Mouse (Mus musculus) neural tube, embryonic 12.5 days (tissue): ENCODE measurements around the gene Igf1. TPM values are rescaled to one million over a fixed set of nuclear protein-coding genes. Genes with fewer than 3 reads are reported as not detected.
A peak's percentile ranks its signal among the peaks of the same experiment; 100 is the strongest.

Experiments
- ATAC-seq: fragments of 200-750 bp; cut with Nextera tagmentation; 2 replicates; pipeline ENCODE4 v1.8.0; 2017; ENCODE audit warnings: low read depth, mild to moderate bottlenecking, moderate TSS enrichment, moderate library complexity; ENCODE audit not compliant: low FRiP score
- H3K27ac ChIP-seq: fragments of 300-500 bp; sonication (generic); 2 replicates; pipeline ENCODE4 v1.5.1; 2016
- H3K27me3 ChIP-seq: fragments of 300-500 bp; sonication (generic); replicated peaks from 2 replicates; pipeline ENCODE4 v1.6.1; 2016; ENCODE audit warnings: mild to moderate bottlenecking
- H3K36me3 ChIP-seq: fragments of 300-500 bp; sonication (generic); 2 replicates; pipeline ENCODE4 v1.6.1; 2016; ENCODE audit warnings: mild to moderate bottlenecking
- H3K4me1 ChIP-seq: fragments of 300-500 bp; sonication (generic); 2 replicates; pipeline ENCODE4 v1.6.1; 2016
- H3K4me2 ChIP-seq: fragments of 300-500 bp; sonication (generic); replicated peaks from 2 replicates; pipeline ENCODE4 v1.6.1; 2016; ENCODE audit warnings: mild to moderate bottlenecking
- H3K4me3 ChIP-seq: fragments of 300-500 bp; sonication (generic); 2 replicates; pipeline ENCODE4 v1.5.1; 2016
- H3K9ac ChIP-seq: fragments of 300-500 bp; sonication (generic); 2 replicates; pipeline ENCODE4 v1.6.1; 2016; ENCODE audit warnings: mild to moderate bottlenecking
- H3K9me3 ChIP-seq: fragments of 300-500 bp; sonication (generic); 2 replicates; pipeline ENCODE4 v1.6.1; 2016; ENCODE audit warnings: mild to moderate bottlenecking
- WGBS: fragments of 180-500 bp; shearing (Covaris S2); methylation state at CpG from one replicate; pipeline ENCODE4 v1.1.7; 2016; 5-methylcytosine and 5-hydroxymethylcytosine counted together
- polyA plus RNA-seq: library from polyadenylated mRNA; unstranded; fragments of >200 nt; fragmentation: Nextera tagmentation; extraction: Ambion mirVana; gene quantifications from 2 replicates; pipeline ENCODE4 v1.2.1, GENCODE M21; 2016

The Igf1 gene
- polyA plus RNA-seq, 1 experiment from 2014 or later = 16.0 TPM

DNA sequence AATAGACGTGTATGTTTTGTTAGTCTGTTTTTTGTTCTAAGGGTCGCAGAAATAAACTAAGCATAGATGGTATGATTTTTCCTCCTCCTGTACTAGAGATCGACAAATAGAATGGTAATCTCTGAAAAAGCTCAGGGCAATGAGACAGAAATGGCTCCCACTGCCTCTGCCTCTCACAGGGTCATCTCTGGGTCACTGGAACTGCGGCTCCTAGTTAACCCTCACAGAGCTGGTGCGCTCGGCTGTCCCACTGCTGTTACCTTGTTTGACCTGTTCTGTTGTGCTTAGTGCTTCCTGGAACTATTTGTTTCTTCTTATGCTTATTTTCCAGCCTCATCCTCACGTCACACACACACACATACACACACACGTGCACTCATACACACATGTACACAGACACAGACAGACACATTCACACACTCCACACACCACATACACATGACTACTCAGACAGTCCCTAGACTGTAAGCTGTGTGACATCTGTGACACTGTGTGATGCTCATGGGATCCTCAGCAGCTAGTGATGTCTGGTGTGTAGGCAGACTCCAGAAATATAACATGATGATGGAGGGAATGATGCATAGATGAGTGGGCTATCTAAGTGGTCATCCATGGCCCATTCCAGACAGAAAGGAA is 13.0 kb upstream of the Igf1 start:
- no peak overlapping the region for H3K27ac ChIP-seq

DNA sequence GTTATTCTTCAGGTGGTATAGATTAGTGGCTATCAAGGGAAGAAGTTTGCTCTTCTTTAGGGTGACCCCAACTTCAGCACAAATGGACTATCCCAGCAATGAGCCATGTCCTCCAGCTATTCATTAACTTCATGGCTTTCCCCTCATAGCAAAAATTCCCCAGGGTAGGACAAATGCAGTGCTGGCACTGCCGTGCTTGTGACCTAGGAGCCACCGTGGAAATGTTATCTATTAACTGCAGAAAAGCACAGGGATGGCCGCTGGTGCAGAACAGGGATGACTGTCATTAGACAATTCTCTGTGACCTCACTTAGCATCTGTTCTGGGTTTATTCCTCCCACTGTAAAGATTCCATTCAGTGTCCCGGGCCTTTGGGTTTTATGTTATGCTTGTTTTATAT is 10.2 kb upstream of the Igf1 start:
- Histone ChIP-seq H3K4me1 (0 out of 2 replicates have a peak, but pooled peaks cover 4% of the 10 kb centered on the region), H3K36me3 (no peaks in the 10 kb centered on the region), H3K9ac (no peak overlapping the region), H3K27ac (no peak overlapping the region), H3K4me2 (no peak overlapping the region), H3K9me3 (no peaks in the 10 kb centered on the region), H3K27me3 (no peaks in the 10 kb centered on the region), H3K4me3 (no peak overlapping the region)
- WGBS = 40% methylated on average over 4 of the region's 4 CpGs
- ATAC-seq = no peak

More for the DNA sequence above, 13.0 kb upstream of the Igf1 start:
- no peaks in the 10 kb centered on the region for H3K27me3 ChIP-seq
- H3K4me1 ChIP-seq = 0 out of 2 replicates have a peak, but pooled peaks cover 4% of the 10 kb centered on the region
- ATAC-seq = peak; percentile 61; the same call in 1 of the 2 replicates
- no peak overlapping the region for H3K9ac ChIP-seq
- WGBS = 36% methylated on average over 8 of the region's 8 CpGs
- no peaks in the 10 kb centered on the region for H3K36me3 ChIP-seq
- no peaks in the 10 kb centered on the region for H3K9me3 ChIP-seq
- H3K4me2 ChIP-seq = no peak overlapping the region
- H3K4me3 ChIP-seq = no peak overlapping the region

DNA sequence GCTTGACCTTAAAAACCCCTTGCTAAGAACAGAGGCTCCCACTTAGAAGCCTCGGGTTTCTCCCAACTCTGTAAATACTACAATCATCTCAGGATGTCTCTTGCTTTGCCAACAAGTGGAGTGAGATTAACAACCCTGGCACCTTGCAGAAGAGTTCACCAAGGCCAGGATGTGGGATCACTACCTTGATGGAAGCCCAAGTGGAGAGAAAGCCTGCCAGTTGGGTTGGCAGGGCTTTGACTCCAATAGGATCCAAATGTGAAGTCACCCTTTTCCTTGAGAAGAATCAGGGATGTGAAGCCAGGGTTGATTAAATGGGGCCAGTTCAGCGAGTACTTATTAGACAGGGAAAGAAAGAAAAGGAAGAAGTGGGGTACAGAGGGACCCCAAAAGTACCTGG is 9.6 kb upstream of the Igf1 start:
- 65% methylated on average over 2 of the region's 2 CpGs for WGBS
- H3K9me3 ChIP-seq = no peaks in the 10 kb centered on the region
- H3K9ac ChIP-seq = no peak overlapping the region
- H3K4me2 ChIP-seq = no peak overlapping the region
- no peaks in the 10 kb centered on the region for H3K36me3 ChIP-seq
- no peak overlapping the region for H3K4me3 ChIP-seq
- no peak for ATAC-seq
- 0 out of 2 replicates have a peak, but pooled peaks cover 4% of the 10 kb centered on the region for H3K4me1 ChIP-seq
- H3K27ac ChIP-seq = no peak overlapping the region
- no peaks in the 10 kb centered on the region for H3K27me3 ChIP-seq

DNA sequence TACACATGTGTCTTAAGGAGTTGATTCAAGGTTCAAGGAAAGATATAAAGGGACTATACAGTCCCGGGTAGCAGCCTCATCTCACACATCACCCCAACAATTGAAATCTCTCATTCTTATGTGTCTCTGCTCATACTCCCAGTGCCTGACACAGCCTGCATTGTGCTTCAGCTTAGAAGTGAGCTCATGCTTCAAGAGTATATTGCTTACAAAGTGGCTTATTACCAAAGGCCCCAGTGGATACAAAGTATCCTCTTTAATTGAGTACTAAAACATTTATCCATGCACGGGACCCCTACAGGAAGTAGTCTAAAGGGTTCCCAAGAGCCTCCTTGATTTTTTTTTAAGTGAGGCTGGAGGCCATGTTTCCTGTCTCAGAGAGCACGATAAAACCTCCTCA is 6.6 kb upstream of the Igf1 start:
- 49% methylated on average over 3 of the region's 3 CpGs for WGBS
- H3K27me3 ChIP-seq = no peaks in the 10 kb centered on the region
- no peak overlapping the region for H3K4me2 ChIP-seq
- H3K4me3 ChIP-seq = no peak overlapping the region
- H3K27ac ChIP-seq = no peak overlapping the region
- no peaks in the 10 kb centered on the region for H3K36me3 ChIP-seq
- H3K4me1 ChIP-seq = no peaks in the 10 kb centered on the region
- H3K9ac ChIP-seq = no peak overlapping the region
- ATAC-seq = 0 out of 2 replicates have a peak, but pooled peaks have one; percentile 29
- no peaks in the 10 kb centered on the region for H3K9me3 ChIP-seq

DNA sequence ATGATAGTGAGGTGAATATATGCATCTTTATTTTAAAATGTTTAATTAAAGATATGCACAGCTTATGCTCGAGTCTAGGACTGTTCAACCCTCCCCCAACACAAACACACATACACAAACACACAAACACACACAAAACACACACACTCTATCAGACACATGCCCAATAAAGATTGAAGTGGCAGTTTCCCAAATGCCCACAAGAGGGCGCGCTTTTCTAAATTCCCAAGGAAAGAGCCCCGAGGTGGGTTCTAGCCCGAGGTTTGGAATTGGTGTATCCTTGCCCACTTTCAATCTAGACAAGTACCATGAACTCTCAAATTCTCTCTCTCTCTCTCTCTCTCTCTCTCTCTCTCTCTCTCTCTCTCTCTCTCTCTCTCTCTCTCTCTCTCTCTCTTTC is 3.7 kb upstream of the Igf1 start:
- Histone ChIP-seq H3K4me3 (no peak overlapping the region), H3K9me3 (no peaks in the 10 kb centered on the region), H3K36me3 (no peaks in the 10 kb centered on the region), H3K27me3 (no peaks in the 10 kb centered on the region), H3K27ac (no peak overlapping the region), H3K9ac (no peak overlapping the region), H3K4me1 (peaks cover 4% of the 10 kb centered on the region; the same call in 1 of the 2 replicates), H3K4me2 (no peak overlapping the region)
- WGBS = 2% methylated on average over 5 of the region's 5 CpGs
- no peak for ATAC-seq

DNA sequence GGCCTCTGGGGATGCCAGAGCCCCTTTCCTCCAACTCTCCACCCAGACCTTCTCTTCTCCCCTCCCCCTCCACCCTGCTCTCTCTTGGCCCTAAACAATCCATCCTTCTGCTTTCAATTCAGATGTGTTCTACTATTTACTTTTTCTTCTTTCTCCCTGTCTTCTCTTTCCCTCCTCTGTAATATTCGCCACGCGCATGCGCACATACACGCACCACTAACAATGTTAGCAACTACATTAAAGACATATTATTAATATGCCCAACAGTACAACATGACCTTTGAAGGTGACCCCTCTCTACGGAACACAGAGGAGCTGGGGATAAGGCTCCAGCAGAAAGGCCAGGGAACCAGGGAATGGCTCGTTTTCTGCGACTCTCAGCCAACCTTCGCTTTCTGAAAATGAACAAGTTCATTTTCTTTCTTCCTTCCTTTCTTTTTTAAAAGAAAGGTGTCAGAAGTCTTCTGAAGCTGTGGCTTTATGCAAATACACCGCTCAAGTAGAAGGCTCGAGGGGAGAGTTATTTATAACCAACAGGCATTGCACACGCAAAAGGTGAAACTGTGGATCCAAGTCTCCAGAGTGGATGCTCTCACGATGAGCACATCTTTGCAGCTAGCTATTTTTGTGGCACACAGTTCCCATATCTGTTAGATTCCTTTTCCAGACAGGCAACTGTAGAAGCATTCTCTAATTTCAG is 2.5 kb upstream of the Igf1 start:
- Histone ChIP-seq H3K36me3 (no peaks in the 10 kb centered on the region), H3K4me3 (no peak overlapping the region), H3K27ac (no peak overlapping the region), H3K4me2 (no peak overlapping the region), H3K27me3 (no peaks in the 10 kb centered on the region), H3K9me3 (no peaks in the 10 kb centered on the region), H3K4me1 (peaks cover 6% of the 10 kb centered on the region; the same call in 1 of the 2 replicates), H3K9ac (no peak overlapping the region)
- 83% methylated on average over 13 of the region's 13 CpGs for WGBS
- no peak for ATAC-seq

DNA sequence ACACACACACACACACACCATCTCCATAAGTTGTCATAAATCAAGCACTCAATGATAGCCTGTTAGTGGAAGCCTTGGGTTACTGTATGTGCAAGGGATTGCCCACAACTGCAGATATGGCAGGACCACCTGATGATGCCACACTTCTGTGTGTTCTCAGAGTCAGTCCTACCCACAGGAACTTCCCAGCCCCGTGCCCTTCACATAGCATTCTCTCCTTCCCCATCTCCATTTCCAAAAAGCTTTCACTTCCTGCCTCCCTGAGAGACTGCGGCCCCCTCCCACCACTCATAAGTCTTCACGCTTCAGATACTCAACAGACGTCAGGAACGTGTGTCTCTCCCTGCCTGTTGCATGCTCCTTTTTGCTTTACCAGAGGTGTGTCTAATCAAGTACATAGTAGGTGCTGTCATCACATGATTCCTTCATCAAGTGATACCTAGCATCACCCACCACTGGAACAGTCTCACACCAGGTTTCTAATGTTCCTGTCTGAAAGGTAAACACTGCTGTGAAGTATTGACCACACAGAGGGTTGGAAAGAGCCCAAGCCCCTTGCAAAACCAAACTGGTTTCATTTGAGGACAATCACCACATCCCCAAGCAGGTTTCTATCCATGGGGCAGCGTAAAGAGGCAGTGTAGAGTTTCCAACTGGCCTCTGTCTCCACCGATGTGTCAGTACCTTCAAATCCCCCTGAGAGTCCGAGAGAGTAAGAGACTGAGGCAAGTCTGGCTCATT is 680 bp upstream of the Igf1 start:
- Histone ChIP-seq H3K36me3 (no peaks in the 10 kb centered on the region), H3K27ac (no peak overlapping the region), H3K9me3 (no peaks in the 10 kb centered on the region), H3K4me1 (peaks cover 11% of the 10 kb centered on the region), H3K4me3 (no peak overlapping the region), H3K27me3 (no peaks in the 10 kb centered on the region), H3K4me2 (no peak overlapping the region), H3K9ac (no peak overlapping the region)
- ATAC-seq = no peak
- 68% methylated on average over 8 of the region's 8 CpGs for WGBS

DNA sequence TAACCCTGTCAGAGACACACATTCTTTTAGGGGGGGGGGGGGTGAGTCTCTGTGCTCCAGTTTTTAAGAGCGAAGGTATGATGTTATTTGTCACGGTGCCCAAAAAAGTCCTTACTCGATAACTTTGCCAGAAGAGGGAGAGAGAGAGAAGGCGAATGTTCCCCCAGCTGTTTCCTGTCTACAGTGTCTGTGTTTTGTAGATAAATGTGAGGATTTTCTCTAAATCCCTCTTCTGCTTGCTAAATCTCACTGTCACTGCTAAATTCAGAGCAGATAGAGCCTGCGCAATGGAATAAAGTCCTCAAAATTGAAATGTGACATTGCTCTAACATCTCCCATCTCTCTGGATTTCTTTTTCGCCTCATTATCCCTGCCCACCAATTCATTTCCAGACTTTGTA is 874 bp downstream of the Igf1 start:
- H3K4me2 ChIP-seq = peak overlapping the region; percentile 70
- H3K9ac ChIP-seq = no peak overlapping the region
- H3K27ac ChIP-seq = no peak overlapping the region
- H3K4me3 ChIP-seq = no peak overlapping the region
- no peaks in the 10 kb centered on the region for H3K36me3 ChIP-seq
- no peak for ATAC-seq
- H3K9me3 ChIP-seq = no peaks in the 10 kb centered on the region
- no peaks in the 10 kb centered on the region for H3K27me3 ChIP-seq
- peaks cover 11% of the 10 kb centered on the region for H3K4me1 ChIP-seq
- WGBS = 53% methylated on average over 6 of the region's 6 CpGs

DNA sequence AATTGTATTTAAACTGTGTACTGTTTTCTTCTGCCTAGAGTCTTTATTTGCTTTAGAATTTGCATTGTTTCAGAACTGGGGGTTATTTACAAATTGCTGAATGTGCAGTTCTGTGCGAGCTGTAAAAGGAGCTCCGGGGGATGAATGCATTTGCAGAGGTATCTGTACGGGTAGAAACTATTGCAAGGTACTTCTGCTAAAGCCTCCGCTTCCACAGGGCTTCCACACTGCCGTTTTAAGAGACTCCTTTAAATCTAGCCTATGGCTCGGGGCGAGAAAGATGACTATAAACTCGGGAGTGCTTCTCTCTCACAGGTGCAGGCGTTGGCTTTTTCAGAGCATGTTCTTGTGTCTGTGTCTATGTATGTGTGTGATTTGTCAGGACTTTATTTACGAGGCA is 1.4 kb downstream of the Igf1 start:
- 13% methylated on average over 10 of the region's 10 CpGs for WGBS
- Histone ChIP-seq H3K9ac (no peak overlapping the region), H3K4me2 (peak overlapping the region; percentile 70), H3K9me3 (no peaks in the 10 kb centered on the region), H3K4me1 (peaks cover 11% of the 10 kb centered on the region), H3K27ac (no peak overlapping the region), H3K36me3 (no peaks in the 10 kb centered on the region), H3K27me3 (no peaks in the 10 kb centered on the region), H3K4me3 (peak overlapping the region; percentile 21)
- ATAC-seq = no peak

DNA sequence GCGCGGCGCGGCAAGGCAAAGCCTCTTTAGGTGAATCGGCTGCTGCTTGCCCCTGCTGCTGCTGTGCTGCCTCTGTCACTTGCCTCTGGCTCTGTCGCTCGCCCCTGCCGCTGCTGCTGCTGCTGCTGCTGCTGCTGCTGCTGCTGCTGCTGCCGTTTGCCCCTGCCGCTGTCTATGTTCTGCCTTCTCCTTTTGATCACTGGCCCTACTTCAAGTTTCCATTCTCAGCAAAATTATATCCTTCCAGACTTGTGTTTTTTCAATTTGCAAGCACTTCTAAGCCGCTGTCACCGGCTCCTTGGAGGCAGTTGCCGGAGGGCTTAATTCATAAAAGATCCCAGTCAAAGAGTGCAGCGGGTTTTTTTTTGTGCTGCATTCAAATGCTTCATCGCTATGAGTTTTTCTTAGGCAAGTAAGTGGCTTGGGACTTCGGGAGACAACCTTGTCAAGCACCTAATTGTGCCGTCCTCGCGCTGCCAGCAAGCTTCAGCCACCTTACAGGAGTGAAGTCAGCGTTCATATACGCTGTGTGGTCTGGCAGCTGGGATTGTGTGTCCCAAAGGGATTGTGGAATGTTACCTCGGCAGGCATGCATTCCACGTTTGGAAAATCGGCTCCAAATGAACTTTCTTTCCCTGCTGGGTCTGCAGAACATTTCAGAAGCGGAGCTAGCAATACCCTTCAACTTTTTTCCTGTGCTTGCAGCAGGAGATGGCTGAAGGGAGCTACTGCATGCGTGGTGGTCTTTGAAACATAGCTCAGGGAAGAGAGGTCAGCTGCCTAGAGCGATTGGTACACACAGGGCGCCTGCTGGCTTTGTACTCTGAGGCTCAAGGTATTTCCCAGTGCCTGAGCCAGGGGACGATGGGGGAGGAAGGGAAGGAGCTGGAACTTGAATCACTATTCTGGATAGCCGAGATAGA is 2.4 kb downstream of the Igf1 start:
- Histone ChIP-seq H3K4me2 (peak overlapping the region; percentile 70), H3K27me3 (no peaks in the 10 kb centered on the region), H3K4me1 (peaks cover 11% of the 10 kb centered on the region), H3K4me3 (peak overlapping the region; percentile 40), H3K9me3 (no peaks in the 10 kb centered on the region), H3K27ac (no peak overlapping the region), H3K36me3 (no peaks in the 10 kb centered on the region), H3K9ac (peak overlapping the region; percentile 49)
- 0 out of 2 replicates have a peak, but pooled peaks have one; percentile 33 for ATAC-seq
- 3% methylated on average over 30 of the region's 30 CpGs for WGBS

DNA sequence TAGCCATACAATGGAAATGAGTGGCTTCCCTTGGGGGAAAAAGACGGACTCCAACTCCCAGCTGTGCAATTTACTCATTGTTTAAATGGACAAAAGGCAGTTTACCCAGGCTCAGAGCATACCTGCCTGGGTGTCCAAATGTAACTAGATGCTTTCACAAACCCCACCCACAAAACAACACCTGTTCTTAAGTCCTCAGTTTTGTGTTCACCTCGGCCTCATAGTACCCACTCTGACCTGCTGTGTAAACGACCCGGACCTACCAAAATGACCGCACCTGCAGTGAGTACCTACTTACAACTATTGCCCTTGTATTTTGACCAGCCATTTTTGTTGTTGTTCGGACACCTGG is 3.0 kb downstream of the Igf1 start:
- Histone ChIP-seq H3K4me2 (peak overlapping the region; percentile 70), H3K9me3 (no peaks in the 10 kb centered on the region), H3K4me1 (peaks cover 11% of the 10 kb centered on the region), H3K27ac (no peak overlapping the region), H3K36me3 (no peaks in the 10 kb centered on the region), H3K27me3 (no peaks in the 10 kb centered on the region), H3K9ac (no peak overlapping the region), H3K4me3 (peak overlapping the region; percentile 40; the same call in 1 of the 2 replicates)
- 0 out of 2 replicates have a peak, but pooled peaks have one; percentile 7 for ATAC-seq
- 64% methylated on average over 6 of the region's 6 CpGs for WGBS
